Mouse (Mus musculus) spleen, postnatal 14 days (tissue): ENCODE results near the gene Cdc14b.

ENCODE experiments used
- DNase-seq, 2 experiments: peaks; one replicate each; pipeline ENCODE4 v3.0.0; 2021 to 2022; ENCODE audit warnings: low spot score in 2 of 2

Cdc14b gene

DNA sequence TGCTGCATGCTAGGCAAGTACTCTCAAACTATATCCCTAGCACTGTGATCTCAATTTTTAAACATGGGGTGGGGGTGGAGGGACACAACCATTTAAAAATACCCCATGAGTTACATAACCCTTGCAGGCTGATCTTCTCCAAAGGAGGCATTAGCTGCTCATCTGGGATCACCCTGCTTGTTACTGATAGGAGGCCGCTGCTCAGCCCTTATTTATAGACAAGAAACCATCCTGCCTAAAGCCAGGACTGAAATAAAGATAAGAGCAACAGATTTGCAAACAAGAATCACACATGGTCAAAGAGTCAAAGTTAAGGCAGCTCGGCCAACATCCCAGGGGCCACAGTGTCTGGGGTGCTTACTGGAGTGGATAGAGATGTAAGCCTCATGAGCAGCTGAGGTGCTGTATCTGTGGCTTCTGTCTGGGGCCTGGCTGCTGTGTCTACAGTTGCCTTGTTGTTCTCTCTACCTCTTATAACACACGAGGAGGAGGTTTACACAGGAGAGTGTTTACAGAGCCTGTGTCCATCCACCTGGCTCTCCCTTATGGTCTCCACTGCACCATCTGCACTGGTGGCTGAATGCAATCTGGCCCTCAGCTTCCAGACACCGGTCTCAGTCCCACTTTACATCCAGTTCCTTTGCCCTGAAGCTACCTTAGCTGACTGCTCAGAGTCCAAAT, 38.0 kb downstream of the Cdc14b start:
- DNase-seq, result no peak

DNA sequence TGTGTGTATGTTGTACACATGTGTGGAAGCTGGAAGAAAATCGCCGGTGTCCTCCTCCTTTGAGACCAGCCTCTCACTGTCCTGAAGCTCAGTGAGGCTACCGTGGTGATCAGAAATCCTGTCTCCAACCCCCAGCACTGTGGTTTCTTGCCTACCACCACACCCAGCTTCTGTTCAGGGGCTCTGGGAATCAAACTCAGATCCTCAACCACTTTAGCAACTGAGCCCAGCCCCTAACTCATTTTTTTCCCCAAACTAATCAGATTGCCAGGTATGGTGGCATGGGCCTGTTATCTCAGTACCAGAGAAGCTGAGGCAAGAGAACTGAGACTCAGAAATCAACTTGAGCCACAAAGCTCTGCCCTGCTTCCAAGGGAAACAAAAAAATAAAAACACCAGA, 39.3 kb downstream of the Cdc14b start:
- no peak for DNase-seq

DNA sequence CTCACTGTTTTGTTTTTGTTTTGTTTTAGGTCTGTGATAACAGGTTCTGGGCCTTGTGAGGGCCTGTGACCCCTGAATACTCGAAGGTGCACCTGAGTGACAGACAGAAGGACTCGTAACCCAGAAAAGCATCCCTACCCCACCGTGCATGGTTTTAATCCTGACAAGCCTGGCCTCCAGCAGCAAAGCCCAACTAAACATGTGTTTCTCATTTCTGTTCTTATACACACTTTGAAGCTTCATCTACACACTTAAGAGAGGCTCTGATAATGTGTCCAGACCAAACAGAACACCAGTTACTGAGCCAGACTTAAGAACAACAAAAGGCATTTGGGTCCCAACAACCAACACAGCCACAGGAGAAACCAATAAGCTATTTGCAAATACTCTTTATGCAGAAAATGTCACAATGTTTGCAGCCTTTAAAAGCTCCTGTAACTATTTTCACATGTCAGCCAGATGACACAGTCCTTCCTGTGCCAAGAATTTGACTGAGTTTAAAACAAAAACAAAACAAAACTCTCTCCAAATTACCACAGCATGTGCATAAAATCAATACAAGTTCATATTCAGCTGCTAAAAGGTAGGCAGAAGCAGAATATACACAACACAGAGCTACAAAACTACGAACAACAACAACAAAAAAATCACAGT, 39.9 kb downstream of the Cdc14b start:
- no peak for DNase-seq

DNA sequence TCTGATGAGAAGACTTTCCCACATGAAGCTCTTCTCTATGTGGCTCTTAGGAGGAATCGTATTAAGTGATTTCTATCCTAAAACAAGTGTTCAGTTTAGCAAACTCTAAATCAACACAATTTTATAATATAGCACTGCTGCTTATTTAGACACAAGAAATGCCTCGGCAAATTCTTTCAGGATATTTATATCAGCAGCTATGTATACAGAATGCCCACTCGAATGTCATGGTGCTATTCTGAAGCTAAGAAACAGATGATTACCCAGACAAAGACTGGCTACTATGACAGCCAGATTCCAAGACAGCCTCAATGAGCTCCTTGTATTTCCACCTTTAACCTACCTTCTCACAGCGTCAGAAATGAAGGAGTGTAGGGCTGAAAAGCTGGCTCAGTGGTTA, 42.0 kb downstream of the Cdc14b start:
- no peak for DNase-seq

DNA sequence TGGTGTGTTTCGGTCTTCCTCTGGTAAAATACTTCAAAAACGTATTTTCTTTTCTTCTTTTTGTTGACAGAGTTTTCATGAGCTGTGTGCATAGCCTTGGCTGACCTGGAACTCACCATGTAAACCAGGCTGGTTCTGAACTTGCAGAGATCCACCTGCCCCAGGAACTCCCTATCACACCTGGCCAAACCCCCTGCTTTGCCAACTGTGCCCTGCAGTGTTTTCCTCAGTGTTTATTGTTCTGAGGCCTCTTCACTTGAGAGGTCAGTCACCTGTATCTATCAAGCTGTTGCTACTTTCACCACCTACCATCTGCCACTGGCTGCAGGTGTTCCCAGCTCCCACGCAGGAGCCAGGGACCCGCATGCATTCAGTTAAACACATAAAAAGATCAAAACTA, 48.4 kb downstream of the Cdc14b start:
- DNase-seq, result no peak

DNA sequence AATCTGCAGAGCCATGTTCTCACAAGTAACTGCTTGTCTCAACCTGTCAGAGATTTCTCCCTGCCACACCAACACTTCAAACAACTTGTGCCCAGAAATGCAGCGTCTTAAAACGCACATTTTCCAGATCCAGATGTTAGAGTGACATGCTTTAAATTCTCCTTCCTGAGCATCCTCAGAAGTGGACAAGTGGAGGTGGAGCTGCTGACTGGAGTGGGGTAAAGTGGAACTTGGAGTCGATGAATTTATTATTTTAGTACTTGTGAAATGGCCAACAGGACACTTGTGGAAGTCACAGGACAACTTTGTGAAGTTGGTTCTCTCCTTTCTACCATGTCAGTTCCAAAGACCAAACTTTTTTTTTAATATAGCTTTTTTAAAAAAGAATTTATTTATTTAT, 49.4 kb downstream of the Cdc14b start:
- DNase-seq, result no peak

DNA sequence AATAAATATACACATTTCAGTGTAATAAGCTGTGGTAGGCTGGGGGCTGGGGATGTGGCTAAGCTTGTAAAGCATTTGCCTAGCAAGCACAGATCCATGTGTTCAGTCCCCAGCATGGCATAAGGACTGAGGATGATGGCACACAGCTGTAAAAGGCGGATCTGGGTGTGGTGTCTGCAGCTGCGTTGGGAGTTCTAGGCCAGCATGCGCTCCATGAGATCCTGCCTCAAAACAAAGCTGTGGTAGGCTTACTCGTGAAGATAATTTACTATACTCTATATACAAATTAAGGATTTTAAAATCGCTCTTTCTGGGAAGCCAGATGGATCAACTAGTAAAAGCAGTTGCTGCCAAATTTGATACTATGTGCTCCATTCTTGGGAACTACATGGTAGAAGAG, 60.2 kb downstream of the Cdc14b start:
- no peak for DNase-seq

DNA sequence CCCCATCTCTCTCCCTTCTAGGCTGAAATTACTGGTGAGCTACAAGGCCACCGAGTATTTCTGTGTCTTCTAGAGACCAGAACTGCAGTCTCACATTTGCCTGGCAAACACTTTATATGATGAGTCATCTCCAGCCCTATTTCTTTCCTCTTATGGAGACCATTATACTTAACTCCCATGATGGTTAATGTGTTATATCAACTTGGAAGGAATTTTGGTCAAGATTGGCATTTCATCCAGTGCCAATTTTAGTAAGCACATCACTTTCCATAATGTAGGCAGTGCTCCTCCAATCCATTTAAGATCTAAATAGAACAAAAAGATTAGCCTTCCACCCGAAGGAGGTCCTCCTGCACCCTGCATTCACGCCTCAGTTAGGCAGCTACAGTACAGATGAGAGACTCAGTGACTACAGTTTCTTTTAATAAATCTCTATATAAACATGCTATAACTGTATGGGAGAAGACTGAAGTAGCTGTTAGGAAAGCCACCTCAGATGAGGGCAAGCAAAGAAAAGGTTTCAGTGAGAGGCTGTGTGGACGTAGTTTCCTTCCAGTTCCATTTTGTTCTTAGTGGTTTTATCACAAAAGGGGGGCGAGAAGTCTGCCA, 63.0 kb downstream of the Cdc14b start:
- no peak for DNase-seq

DNA sequence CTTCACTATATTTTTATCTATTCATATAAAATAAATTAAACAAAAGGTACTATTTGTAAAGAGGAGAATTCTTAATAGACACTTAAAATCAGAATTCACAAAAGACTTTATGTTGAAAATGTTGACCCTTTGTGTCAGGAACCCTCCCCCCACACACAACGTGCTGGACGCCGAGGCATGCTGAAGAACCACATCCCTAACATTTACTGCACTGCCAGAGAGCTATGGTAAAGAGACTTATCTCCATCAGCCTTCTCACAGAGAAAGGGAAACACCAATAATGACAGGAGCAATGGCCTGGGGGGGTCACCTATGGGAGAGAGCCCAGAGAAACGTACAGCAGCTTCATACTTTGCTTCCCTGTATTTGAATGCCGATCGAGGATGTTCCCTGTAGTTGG, 66.9 kb downstream of the Cdc14b start:
- DNase-seq, result no peak

DNA sequence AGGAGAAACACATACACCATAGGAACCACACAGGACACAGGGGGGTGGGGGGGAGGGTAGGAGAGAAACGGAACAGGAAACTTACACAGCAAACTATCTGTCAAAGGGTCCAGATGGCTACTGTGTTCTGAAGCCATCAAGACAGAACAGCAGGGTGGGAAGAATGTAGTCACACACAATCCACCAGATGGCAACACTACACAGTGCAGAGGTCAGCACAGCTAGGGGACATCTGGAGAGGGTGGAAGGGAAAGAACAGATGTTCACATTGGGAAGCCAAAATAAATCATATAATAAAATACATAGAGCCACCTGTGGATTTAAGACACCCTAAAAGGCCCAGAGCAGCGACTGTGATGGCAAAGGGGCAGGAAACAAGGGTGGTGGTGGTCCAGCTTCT, 69.9 kb downstream of the Cdc14b start:
- DNase-seq, result no peak

DNA sequence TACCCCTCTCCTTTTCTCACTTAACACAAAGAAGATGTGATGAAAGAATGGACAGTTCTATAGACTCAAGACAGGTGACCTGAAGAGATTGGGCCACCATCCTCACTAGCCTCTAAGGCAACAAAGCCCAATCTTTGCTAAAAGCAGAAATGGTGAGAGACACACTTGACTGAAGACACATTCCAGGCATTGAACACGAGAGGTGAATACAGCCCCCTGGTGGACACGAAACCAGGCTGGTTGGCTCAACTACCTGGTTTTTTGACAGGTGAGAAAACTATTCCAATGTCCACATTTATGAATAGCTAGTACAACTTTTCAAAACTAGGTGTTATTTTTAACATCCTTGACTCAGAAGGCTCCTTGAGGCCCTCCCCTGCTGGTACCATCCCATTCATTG, 70.4 kb downstream of the Cdc14b start:
- DNase-seq, result no peak

DNA sequence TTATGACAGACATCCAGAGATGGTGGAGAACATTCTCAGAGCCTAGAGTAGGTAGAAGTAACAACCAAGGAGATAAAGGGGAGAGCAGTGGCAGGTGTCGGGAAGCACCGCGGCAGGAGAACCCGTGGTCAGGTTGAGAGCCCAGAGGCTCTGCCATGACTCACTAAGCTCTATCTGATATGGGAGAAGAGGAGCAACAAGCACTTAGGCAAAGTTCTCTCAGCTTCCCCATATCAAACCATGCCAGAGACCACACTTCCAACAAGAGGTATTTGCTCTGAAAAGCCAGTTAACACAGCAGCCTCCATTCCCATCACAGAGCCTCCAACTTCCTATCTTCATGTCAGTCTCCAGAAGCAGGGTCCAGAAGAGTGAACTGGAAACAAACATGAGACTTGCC, 74.2 kb downstream of the Cdc14b start:
- no peak for DNase-seq

DNA sequence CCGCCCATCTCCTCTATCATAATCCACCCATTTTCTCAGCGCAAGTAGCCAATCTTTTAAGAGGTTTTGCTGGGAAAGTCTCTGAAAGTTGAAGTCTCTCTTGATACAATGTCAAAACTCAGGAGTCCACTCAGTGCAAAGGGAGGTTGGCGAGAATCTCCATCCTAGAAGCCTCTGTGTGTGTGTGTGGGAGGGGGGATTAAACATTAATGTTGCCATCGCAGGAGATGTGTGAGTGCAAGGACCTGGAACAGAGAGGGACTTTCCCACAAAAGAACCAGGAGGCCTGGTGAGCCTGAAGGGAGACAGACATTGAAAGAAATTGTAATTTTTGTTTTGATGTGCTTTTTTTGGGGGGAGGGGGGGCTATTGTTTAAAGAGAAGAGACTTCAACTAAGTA, 76.8 kb downstream of the Cdc14b start:
- no peak for DNase-seq

DNA sequence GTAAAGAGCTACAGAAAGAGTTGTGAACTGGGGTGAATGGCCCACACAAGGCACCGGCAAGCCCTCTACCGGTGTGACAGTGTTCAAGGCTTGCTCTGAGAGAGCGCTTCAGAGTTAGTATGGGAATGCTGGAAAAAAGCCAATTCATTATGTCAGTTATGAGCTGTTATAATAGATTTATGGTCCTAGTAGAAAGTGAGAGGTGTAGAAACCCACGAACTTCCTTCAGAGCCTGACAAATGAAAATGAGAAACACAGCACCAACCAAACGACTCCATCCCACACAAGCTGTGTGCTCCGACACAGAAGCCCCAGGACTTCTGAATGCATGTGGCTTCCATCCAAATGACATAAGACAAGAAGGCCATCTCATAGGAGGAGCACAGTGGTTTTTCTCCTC, 77.2 kb downstream of the Cdc14b start:
- DNase-seq, result no peak

DNA sequence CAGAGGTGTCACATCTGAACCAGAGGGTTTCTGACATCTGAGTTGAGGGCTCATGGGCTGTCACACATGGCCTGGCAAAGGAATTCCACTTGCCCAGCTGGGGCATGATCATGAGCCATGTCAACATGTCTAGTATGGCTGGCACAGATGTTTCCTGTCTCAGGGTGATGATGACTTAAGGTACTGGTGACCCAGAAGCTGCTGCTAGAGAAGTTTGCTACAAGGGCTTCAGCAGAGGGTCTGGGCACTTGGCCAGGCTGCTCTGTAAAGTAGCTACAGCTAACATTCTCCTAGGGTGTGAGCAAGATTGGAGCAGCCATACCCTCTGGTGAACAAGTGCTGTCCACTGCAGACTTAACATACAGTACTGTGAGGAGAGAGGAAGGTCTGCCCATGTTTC, 88.0 kb downstream of the Cdc14b start:
- DNase-seq, result no peak

DNA sequence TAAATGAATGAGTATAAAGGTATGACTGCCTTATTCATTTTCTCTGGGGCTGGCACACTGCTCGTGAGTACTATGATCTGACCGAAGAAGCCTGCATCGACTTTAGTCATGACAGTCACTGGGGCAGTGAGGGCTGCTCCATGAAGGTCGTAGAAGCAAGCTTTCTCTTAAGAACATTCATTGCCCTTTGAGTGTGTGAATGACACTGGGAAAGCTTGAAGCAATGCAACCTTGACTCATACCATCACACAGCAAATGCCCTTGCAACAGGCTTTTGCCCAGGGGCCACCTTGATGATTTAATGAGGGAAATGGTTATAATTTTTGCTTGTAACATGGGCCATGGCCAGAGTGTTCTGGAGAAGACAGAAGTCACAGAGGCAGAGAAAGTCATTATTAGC, 88.6 kb downstream of the Cdc14b start:
- no peak for DNase-seq

DNA sequence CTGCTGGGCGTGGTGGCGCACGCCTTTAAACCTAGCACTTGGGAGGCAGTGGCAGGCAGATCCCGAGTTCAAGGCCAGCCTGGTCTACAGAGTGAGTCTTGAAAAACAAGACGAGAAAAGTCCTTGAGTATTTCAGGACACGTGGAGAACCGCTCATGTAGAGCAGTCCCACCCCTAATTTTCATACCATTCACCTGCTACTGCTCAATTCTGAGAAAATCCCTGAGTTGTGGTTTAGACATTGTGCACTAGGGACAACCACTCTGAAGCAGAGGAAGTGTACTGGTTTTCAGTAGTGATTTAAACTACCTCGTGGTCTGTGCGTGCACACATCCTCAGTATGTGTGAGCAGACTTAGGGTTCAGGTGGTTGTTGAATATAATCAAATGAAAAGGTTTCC, 89.5 kb downstream of the Cdc14b start:
- DNase-seq, result no peak

DNA sequence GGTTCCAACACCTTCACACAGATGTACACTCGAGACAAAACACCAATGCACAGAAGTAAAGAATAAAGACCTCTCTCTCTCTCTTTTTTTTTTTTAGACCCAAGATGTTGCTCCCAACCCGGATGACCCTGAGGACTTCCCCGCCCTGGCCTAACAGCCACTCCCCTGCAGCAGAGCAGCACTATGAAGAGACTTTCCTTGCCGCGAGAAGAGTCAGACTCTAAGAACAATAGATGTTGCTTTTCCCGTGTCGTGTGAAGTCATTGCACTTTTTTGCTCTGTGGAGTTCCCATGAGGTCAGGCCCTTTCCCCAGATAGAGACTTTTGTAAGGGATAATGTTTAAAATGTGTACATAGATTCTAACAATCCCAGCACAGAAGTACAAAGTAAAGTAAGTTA, 89.9 kb downstream of the Cdc14b start:
- DNase-seq, result no peak

DNA sequence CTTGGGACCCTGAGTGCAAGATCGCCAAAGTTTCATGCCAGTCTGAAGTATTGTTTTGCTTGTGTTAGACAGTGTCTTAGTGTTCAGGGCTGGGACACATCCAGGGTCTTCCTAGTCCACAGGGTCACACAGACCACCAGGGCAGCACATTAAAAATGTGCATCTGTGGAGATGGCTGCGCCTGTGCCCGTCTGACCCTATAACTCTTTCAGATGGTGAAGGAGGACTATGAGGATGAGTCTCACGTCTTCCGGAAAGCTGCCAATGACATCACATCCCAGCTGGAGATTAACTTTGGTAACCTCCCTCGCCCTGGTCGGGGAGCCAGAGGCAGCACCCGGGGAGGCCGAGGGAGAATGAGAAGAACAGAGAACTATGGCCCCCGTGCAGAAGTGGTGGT, 90.7 kb downstream of the Cdc14b start:
- no peak for DNase-seq

DNA sequence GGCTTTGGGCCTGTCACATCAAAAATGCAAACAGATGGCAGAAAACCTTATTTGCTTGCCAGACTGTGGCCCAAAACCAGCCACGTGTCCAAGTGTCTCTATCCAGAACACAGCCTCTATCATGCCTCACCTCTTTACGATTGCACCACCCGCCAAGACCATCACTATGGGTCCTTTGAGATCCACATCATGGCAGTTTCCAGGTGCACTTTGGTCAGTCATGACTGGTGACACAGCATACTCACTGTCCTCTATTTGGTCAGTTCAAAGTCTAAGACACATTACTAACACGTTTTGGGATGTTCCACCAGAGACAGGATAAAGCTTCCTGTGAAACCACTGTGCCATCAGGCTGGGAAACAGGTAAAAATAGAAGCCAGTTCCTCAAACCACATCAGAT, 91.5 kb downstream of the Cdc14b start:
- DNase-seq, result no peak

DNA sequence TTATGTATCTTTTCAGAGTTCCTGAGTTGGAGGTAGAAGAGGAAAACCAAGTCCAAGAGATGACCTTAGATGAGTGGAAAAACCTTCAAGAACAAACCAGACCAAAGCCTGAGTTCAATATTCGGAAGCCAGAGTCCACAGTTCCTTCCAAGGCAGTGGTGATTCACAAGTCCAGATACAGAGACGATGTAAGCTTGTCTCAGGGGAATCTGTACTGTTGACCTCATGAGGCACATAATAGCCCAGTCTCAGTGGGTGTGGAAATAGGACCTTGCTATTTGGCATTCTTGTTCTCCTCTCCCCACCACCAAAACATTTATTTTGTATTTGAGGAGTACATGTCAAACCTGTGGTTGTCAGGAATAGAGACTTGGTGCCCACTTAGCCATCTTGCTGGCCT, 93.0 kb downstream of the Cdc14b start:
- DNase-seq, result no peak

DNA sequence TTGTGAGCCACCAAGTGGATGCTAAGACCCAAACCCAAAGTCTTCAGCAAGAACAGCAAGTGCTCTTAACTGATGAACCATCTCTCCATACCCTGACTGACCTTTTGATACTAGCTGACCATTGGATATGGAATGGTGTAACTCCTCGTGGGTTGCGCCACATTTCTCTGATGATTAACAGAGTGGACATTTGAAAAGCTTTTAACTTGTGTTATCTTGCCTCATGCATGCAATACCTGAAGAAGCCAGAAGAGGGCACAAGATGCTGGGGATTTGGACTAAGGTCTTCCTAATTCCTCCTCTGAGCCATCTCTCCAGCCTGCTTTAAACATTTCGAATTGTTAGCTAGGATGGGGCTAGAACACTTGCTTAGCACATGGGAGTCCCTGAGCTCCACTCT, 94.2 kb downstream of the Cdc14b start:
- peak in 1 of 2 experiments; percentile 51 for DNase-seq

DNA sequence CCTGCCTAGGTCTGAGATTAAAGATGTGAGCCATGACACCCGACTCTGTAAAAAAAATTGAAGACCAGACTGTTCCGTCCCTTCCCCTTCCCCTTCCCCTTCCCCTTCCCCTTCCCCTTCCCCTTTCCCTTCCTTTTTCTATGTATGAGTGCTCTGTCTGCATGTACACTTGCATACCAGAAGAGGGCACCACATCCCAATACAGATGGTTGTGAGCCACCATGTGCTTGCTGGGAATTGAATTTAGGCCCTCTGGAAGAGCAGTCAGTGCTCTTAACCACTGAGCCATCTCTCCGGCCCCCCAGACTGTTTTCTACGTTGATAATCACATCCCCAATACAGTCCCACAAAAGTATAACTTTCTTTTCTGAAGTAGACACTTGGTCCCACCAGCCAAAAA, 94.8 kb downstream of the Cdc14b start:
- no peak for DNase-seq
